ENCODE assay signal across 8 mouse cellular contexts in genomic region chr13:35969431-35969721, GRCm38 (mm10). TPM values are rescaled to one million over a fixed set of nuclear protein-coding genes. Genes with fewer than 3 reads are reported as not detected.
DNase-seq lines count a peak whose midpoint lies in the region; ATAC-seq lines count a peak whose summit lies in the region.

No protein-coding gene starts in this region.

- H3K27ac ChIP-seq in neural tube, embryonic 11.5 days (ENCODE audit: low read depth, low read length): no peak overlapping the region
- H3K27ac ChIP-seq in limb, embryonic 10.5 days: peak overlapping the region; percentile 72
- no peak overlapping the region for H3K27ac ChIP-seq in stomach, embryonic 15.5 days

- no peaks in the 10 kb centered on the region for H3K9me3 ChIP-seq in neural tube, embryonic 11.5 days (ENCODE audit: control insufficient read depth, low read length)
- no peaks in the 10 kb centered on the region for H3K9me3 ChIP-seq in limb, embryonic 10.5 days (replicated peaks)
- no peaks in the 10 kb centered on the region for H3K9me3 ChIP-seq in stomach, embryonic 15.5 days

- no peaks in the 10 kb centered on the region for H3K36me3 ChIP-seq in neural tube, embryonic 11.5 days (ENCODE audit: control insufficient read depth, insufficient read depth, low read length)
- H3K36me3 ChIP-seq in limb, embryonic 10.5 days: no peaks in the 10 kb centered on the region
- no peaks in the 10 kb centered on the region for H3K36me3 ChIP-seq in stomach, embryonic 15.5 days

- ATAC-seq in neural tube, embryonic 11.5 days (ENCODE audit: insufficient read depth, low FRiP score, low TSS enrichment): 0 out of 2 replicates have a peak, but pooled peaks have one; percentile 11
- no peak for ATAC-seq in stomach, embryonic 15.5 days (ENCODE audit: insufficient read depth, low FRiP score, low read depth)

- no peaks in the 10 kb centered on the region; the same call in 1 of the 2 replicates for H3K4me1 ChIP-seq in neural tube, embryonic 11.5 days (ENCODE audit: control insufficient read depth, insufficient read depth, low read length)
- H3K4me1 ChIP-seq in limb, embryonic 10.5 days: peaks cover 21% of the 10 kb centered on the region
- H3K4me1 ChIP-seq in stomach, embryonic 15.5 days: peaks cover 10% of the 10 kb centered on the region; the same call in 1 of the 2 replicates

- DNase-seq in adrenal gland, postnatal 10 days: peak; percentile 30
- no peak for DNase-seq in adrenal gland, adult 8-10 months
- DNase-seq in neural tube, embryonic 11.5 days (ENCODE audit: low spot score): peak; percentile 33
- DNase-seq in neural tube, embryonic 10.5 days (ENCODE audit: extremely low spot score, low spot score): no peak
- DNase-seq in limb, embryonic 10.5 days (ENCODE audit: low spot score): no peak
- DNase-seq in left cerebral cortex, postnatal 4 days: no peak
- DNase-seq in cerebellum, postnatal 4 days (ENCODE audit: low spot score in 2 of 2): no peak

- peak overlapping the region; percentile 59 for H3K9ac ChIP-seq in neural tube, embryonic 11.5 days (ENCODE audit: low read length)
- peak overlapping the region; percentile 24; the same call in 1 of the 2 replicates for H3K9ac ChIP-seq in stomach, embryonic 15.5 days

- H3K27me3 ChIP-seq in neural tube, embryonic 11.5 days (ENCODE audit: control insufficient read depth, insufficient read depth, low read length): peaks cover 21% of the 10 kb centered on the region
- H3K27me3 ChIP-seq in limb, embryonic 10.5 days (ENCODE audit: low read depth, poor library complexity, severe bottlenecking): peaks cover 40% of the 10 kb centered on the region
- peaks cover 8% of the 10 kb centered on the region; the same call in 1 of the 2 replicates for H3K27me3 ChIP-seq in stomach, embryonic 15.5 days (replicated peaks)

- H3K4me2 ChIP-seq in neural tube, embryonic 11.5 days (ENCODE audit: low read depth): peak overlapping the region; percentile 88
- peak overlapping the region; percentile 97 for H3K4me2 ChIP-seq in stomach, embryonic 15.5 days

- WGBS in neural tube, embryonic 11.5 days: under 1% methylated on average over 18 of the region's 18 CpGs
- under 1% methylated on average over 18 of the region's 18 CpGs for WGBS in limb, embryonic 10.5 days
- under 1% methylated on average over 17 of the region's 18 CpGs for WGBS in stomach, embryonic 15.5 days

- H3K4me3 ChIP-seq in neural tube, embryonic 11.5 days (ENCODE audit: low read depth, low read length): peak overlapping the region; percentile 48
- peak overlapping the region; percentile 73 for H3K4me3 ChIP-seq in limb, embryonic 10.5 days
- H3K4me3 ChIP-seq in stomach, embryonic 15.5 days (replicated peaks): peak overlapping the region; percentile 57

- intact Hi-C loops in left cerebral cortex, postnatal 4 days (cut with DNase I): no loop called here

RNA-seq across cellular contexts. Expression of gene Ppp1r3g, which starts 10.7 kb away (rescaled TPM):
- total RNA-seq in adrenal gland, postnatal 10 days (2021): 1 to 10 TPM in 1 of 2 experiments, under 1 TPM in 1; 1.00 to 5.0 TPM
- under 1 TPM; 0.19 to 0.43 (median 0.29) TPM for total RNA-seq in adrenal gland, adult 8-10 months (2022)
- polyA plus RNA-seq in neural tube, embryonic 11.5 days (2014; fragmentation: Nextera tagmentation; extraction: Ambion mirVana): 0.60 and 0.88 TPM in 2 replicates
- polyA plus RNA-seq in limb, embryonic 10.5 days (2016; fragmentation: Nextera tagmentation; extraction: Ambion mirVana): 1.4 and 1.6 TPM in 2 replicates
- 0.49 and 0.62 TPM in 2 replicates for polyA plus RNA-seq in stomach, embryonic 15.5 days (2015; fragmentation: Nextera tagmentation; extraction: Ambion mirVana)
- total RNA-seq in left cerebral cortex, postnatal 4 days (2021): 1 to 10 TPM; 1.1 to 1.3 TPM

Comparison
In these comparisons a context has a peak if more than half of its experiments do, and no peak if none do; other contexts are left out.
1. DNase-seq: peak in adrenal gland, postnatal 10 days (single experiment) and neural tube, embryonic 11.5 days (single experiment); none in adrenal gland, adult 8-10 months (single experiment), neural tube, embryonic 10.5 days (single experiment), limb, embryonic 10.5 days (single experiment), left cerebral cortex, postnatal 4 days (single experiment) and cerebellum, postnatal 4 days (0 of 2).
2. Peak in every context shown above with its lines, with median percentiles within 50 percentile points of each other: H3K4me3 ChIP-seq.